Mouse (Mus musculus) hematopoietic stem cell, adult 5-6 weeks (primary cell): Measurements from ENCODE around the gene Lgals4. TPM values are rescaled to one million over a fixed set of nuclear protein-coding genes. Genes with fewer than 3 reads are reported as not detected.
"Not testable (repeated sequence)": the region's sequence is repeated elsewhere in the genome, so short reads cannot be mapped to it uniquely, and the experiment has no call there.

Source experiments
- ATAC-seq, 2 experiments: fragments of 125-278 bp in 1 of 2; replicated peaks in 1 of 2; 2 replicates each; pipeline ENCODE4 v1.8.0; 2016 to 2017; ENCODE audit warnings: inconsistent platforms in 2 of 2, mild to moderate bottlenecking in 2 of 2, moderate number of reproducible peaks in 2 of 2, low read depth in 1 of 2, moderate TSS enrichment in 1 of 2; ENCODE audit not compliant: low FRiP score in 2 of 2, poor library complexity in 2 of 2, severe bottlenecking in 2 of 2, insufficient read depth in 1 of 2, low TSS enrichment in 1 of 2
- total RNA-seq: library from RNA; stranded (forward); fragments of 172-1452, 232-1000 nt; gene quantifications from 2 replicates; pipeline ENCODE4 v1.2.3, GENCODE M21; 2017

Lgals4 gene
- total RNA-seq, 1 experiment from 2014 or later: 16.8 TPM

GRCm38 (mm10) chr7:28876099-28876498, 42.4 kb downstream of the Lgals4 start:
- no peak for ATAC-seq

- no peak for ATAC-seq
These were observed 43.5 kb downstream of the Lgals4 start for GRCm38 (mm10) chr7:28877155-28877554.

GRCm38 (mm10) chr7:28877856-28878255, 44.2 kb downstream of the Lgals4 start:
- no peak for ATAC-seq

- no peak for ATAC-seq
These were observed 46.0 kb downstream of the Lgals4 start for GRCm38 (mm10) chr7:28879606-28880005.

- ATAC-seq: no peak
These were observed 46.9 kb downstream of the Lgals4 start for GRCm38 (mm10) chr7:28880554-28880953.

GRCm38 (mm10) chr7:28881199-28881598, 47.5 kb downstream of the Lgals4 start, which contains the start of gene Capn12:
Gene Capn12, plus strand, starts transcription at chr7:28881422.
- ATAC-seq: no peak

GRCm38 (mm10) chr7:28883039-28883438, 49.4 kb downstream of the Lgals4 start:
- ATAC-seq: no peak

- not testable (repeated sequence) for ATAC-seq
These were observed 50.0 kb downstream of the Lgals4 start for GRCm38 (mm10) chr7:28883704-28884103.

- no peak for ATAC-seq
These were observed 52.8 kb downstream of the Lgals4 start for GRCm38 (mm10) chr7:28886486-28886885.

- ATAC-seq: no peak
These were observed 55.1 kb downstream of the Lgals4 start for GRCm38 (mm10) chr7:28888701-28889161.

Other genes with a start within 250 kb of the Lgals4 start
- gene Samd4b, start 235.7 kb upstream of the Lgals4 start, total RNA-seq: 5.2 and 6.3 TPM in 2 replicates
- gene Pak4, start 235.7 kb upstream of the Lgals4 start, total RNA-seq: 7.0 and 10.4 TPM in 2 replicates
- not detected in 2 replicates for gene Acp7, start 202.5 kb upstream of the Lgals4 start, total RNA-seq
- gene Fbxo27, start 141.0 kb upstream of the Lgals4 start, total RNA-seq: not detected in 2 replicates
- 1.1 and 2.1 TPM in 2 replicates for gene Fbxo17, start 117.0 kb upstream of the Lgals4 start, total RNA-seq
- 26.3 and 31.4 TPM in 2 replicates for gene Mrps12, start 92.0 kb upstream of the Lgals4 start, total RNA-seq
- 5.9 and 10.6 TPM in 2 replicates for gene Sars2, start 91.9 kb upstream of the Lgals4 start, total RNA-seq
- not detected in 2 replicates for gene Ccer2, start 77.7 kb upstream of the Lgals4 start, total RNA-seq
- gene Sirt2, start 67.1 kb upstream of the Lgals4 start, total RNA-seq: 27.7 and 37.4 TPM in 2 replicates
- gene Nfkbib, start 66.3 kb upstream of the Lgals4 start, total RNA-seq: 12.4 and 13.1 TPM in 2 replicates
- 40.5 and 51.7 TPM in 2 replicates for gene Rinl, start 44.9 kb upstream of the Lgals4 start, total RNA-seq
- gene Hnrnpl, start 25.3 kb upstream of the Lgals4 start, total RNA-seq: 340 and 427 TPM in 2 replicates
- 120 and 123 TPM in 2 replicates for gene Ech1, start 8.6 kb upstream of the Lgals4 start, total RNA-seq
- gene Lgals7, start 30.0 kb downstream of the Lgals4 start, total RNA-seq: not detected in 2 replicates
- 0.19 TPM in 1 of 2 replicates, not detected in the other for gene Capn12, start 47.6 kb downstream of the Lgals4 start, total RNA-seq
- gene Actn4, start 128.5 kb downstream of the Lgals4 start, total RNA-seq: 38.5 and 43.5 TPM in 2 replicates
- gene Eif3k, start 148.0 kb downstream of the Lgals4 start, total RNA-seq: 321 and 414 TPM in 2 replicates
- 63.0 and 69.6 TPM in 2 replicates for gene Map4k1, start 148.2 kb downstream of the Lgals4 start, total RNA-seq